Mouse (Mus musculus) forebrain, embryonic 14.5 days (tissue): ENCODE measurements around the gene Me3. TPM values are rescaled to one million over a fixed set of nuclear protein-coding genes. Genes with fewer than 3 reads are reported as not detected.

Source experiments
- ATAC-seq: fragments of 200-750 bp; cut with Nextera tagmentation; 2 replicates; pipeline ENCODE4 v1.8.0; 2017; ENCODE audit warnings: mild to moderate bottlenecking, moderate library complexity
- DNase-seq: peaks from one replicate; pipeline ENCODE4 v3.0.0-alpha.2; 2015; ENCODE audit warnings: low spot score
- H3K27ac ChIP-seq: fragments of 300-500 bp; sonication (generic); 2 replicates; pipeline ENCODE4 v1.5.1; 2014; ENCODE audit warnings: low read depth, mild to moderate bottlenecking, control low read depth, low read length, moderate library complexity
- H3K27me3 ChIP-seq: fragments of 300-500 bp; sonication (generic); replicated peaks from 2 replicates; pipeline ENCODE4 v1.6.1; 2014; ENCODE audit warnings: low read length, control low read depth, mixed read lengths; ENCODE audit not compliant: control insufficient read depth, insufficient read depth
- H3K36me3 ChIP-seq: fragments of 300-500 bp; sonication (generic); 2 replicates; pipeline ENCODE4 v1.6.1; 2014; ENCODE audit warnings: low read length, control low read depth; ENCODE audit not compliant: control insufficient read depth, insufficient read depth
- H3K4me1 ChIP-seq: fragments of 300-500 bp; sonication (generic); 2 replicates; pipeline ENCODE4 v1.6.1; 2014; ENCODE audit warnings: antibody characterized with exemption, low read length, control low read depth; ENCODE audit not compliant: control insufficient read depth, insufficient read depth
- H3K4me2 ChIP-seq: fragments of 300-500 bp; sonication (generic); 2 replicates; pipeline ENCODE4 v1.6.1; 2014; ENCODE audit warnings: mild to moderate bottlenecking, control low read depth, low read length
- H3K4me3 ChIP-seq: fragments of 300-500 bp; sonication (generic); 2 replicates; pipeline ENCODE4 v1.5.1; 2014; ENCODE audit warnings: low read depth, low read length, control low read depth
- H3K9ac ChIP-seq: fragments of 300-500 bp; sonication (generic); 2 replicates; pipeline ENCODE4 v1.6.1; 2014; ENCODE audit warnings: mild to moderate bottlenecking, low read length, control low read depth, moderate library complexity
- H3K9me3 ChIP-seq: fragments of 300-500 bp; sonication (generic); replicated peaks from 2 replicates; pipeline ENCODE4 v1.6.1; 2016; ENCODE audit warnings: low read length, control low read depth, mixed read lengths; ENCODE audit not compliant: control insufficient read depth
- WGBS: fragments of 180-500 bp; shearing (Covaris S2); extraction: QIAGEN DNeasy Blood & Tissue Kit; methylation state at CpG from one replicate; pipeline ENCODE4 v1.1.7; 2014; 5-methylcytosine and 5-hydroxymethylcytosine counted together
- polyA plus RNA-seq: library from polyadenylated mRNA; unstranded; fragments of >200 nt; fragmentation: Nextera tagmentation; extraction: Ambion mirVana; gene quantifications from 2 replicates; pipeline ENCODE4 v1.2.1, GENCODE M21; 2014

Gene Me3
- 3.2 and 5.0 TPM in 2 replicates for polyA plus RNA-seq

- Histone ChIP-seq H3K4me2 (peak within 1 kb of the TSS; percentile 99), H3K27me3 (no peaks in the 10 kb centered on the region), H3K36me3 (no peaks in the 10 kb centered on the region), H3K9ac (peak within 1 kb of the TSS; percentile 74), H3K9me3 (no peaks in the 10 kb centered on the region), H3K4me3 (peak within 1 kb of the TSS; percentile 60), H3K4me1 (0 out of 2 replicates have a peak, but pooled peaks cover 6% of the 10 kb centered on the region), H3K27ac (no peak within 1 kb of the TSS)
- WGBS, result 5% methylated on average over 48 of the region's 49 CpGs
- DNase-seq, result peak; percentile 62
- ATAC-seq, result peak; percentile 81
Measured at GRCm38 (mm10) chr7:89632342-89633251, at the start of gene Me3. Gene Me3, plus strand, starts transcription at chr7:89632392.

DNA sequence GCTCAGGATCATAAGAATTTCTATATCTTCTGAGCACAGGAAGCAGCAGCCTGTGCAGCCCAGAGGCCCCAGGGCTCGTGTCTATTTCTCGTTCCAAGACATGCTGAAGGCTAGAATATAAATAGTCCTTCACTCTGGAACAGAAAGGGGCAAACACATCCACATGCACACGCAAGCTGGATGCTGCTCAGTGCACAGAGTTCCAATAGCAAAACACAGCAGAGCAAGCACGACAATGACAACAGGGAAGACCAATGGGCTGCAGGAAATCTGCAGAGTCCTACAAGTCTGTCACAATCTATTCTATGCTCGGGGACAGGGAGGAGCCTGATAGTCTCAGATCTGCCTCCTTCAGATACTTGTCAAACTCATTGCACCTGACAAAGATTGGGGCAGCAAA is 42.2 kb upstream of the Me3 start:
- no peak overlapping the region for H3K4me2 ChIP-seq
- no peak for ATAC-seq
- no peak overlapping the region for H3K27ac ChIP-seq
- no peaks in the 10 kb centered on the region for H3K4me1 ChIP-seq
- H3K27me3 ChIP-seq, result no peaks in the 10 kb centered on the region
- no peak for DNase-seq
- H3K36me3 ChIP-seq, result no peaks in the 10 kb centered on the region
- 81% methylated on average over 5 of the region's 5 CpGs for WGBS
- H3K9me3 ChIP-seq, result no peaks in the 10 kb centered on the region
- no peak overlapping the region for H3K4me3 ChIP-seq
- H3K9ac ChIP-seq, result no peak overlapping the region

DNA sequence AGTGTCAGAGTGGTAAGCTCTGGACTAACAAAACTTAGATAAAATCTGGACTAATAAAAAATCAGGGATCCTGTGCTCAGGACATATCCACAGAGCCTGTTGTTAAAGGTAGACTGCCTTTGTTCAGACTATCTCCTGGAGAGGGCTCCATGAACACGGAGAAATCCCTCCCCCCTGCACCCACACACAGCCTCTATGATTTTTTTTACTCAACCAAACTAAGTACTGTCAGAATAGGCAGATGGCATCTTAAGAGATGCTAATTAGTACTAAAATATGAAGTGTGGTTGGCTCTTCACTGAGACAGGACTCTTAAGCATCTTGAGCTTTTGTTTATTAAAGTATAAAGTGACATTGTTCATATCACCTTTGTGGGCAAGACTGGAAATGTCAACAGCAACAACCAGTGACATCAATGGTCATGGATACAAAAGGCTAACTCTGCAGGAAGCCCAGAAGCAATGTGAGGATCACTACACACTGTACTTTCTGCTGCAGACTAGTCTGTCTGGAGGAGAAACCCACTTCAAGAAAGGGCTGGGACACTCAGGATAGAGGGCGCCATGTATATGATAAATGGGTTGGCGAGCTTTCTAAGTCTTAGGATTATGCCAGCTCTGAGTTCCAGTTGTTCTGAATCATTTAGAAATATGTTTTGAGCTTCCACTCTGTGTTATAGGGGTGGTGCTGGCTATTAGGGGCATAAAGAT is 41.5 kb upstream of the Me3 start:
- H3K27ac ChIP-seq, result no peak overlapping the region
- 73% methylated on average over 3 of the region's 3 CpGs for WGBS
- DNase-seq, result peak; percentile 27

DNA sequence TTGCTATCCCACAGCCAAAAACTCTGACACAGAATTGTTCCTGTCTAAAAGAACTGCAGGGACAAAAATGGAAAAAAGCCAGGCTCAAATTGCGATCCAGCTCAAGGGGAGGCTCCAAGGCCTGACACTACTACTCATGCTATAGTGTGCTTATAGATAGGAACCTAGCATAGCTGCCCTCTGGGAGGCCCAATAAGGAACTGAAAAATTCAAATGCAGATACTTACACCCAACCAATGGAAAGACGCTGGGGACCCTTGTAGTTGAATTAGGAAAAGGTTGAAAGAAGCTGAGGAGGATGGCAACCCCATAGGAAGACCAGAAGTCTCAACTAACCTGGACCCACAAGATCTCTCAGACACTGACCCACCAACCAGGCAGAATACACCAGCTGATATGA is 36.4 kb upstream of the Me3 start:
- Histone ChIP-seq H3K9me3 (no peaks in the 10 kb centered on the region), H3K4me1 (no peaks in the 10 kb centered on the region), H3K27ac (no peak overlapping the region), H3K27me3 (no peaks in the 10 kb centered on the region), H3K9ac (no peak overlapping the region), H3K4me2 (no peak overlapping the region), H3K4me3 (no peak overlapping the region), H3K36me3 (no peaks in the 10 kb centered on the region)
- DNase-seq (no peak), ATAC-seq (no peak)
- WGBS, result 96% methylated on average over 2 of the region's 2 CpGs

More for the DNA sequence above, 41.5 kb upstream of the Me3 start:
- no peak overlapping the region for H3K4me3 ChIP-seq
- H3K9ac ChIP-seq, result no peak overlapping the region
- no peaks in the 10 kb centered on the region for H3K27me3 ChIP-seq
- H3K4me2 ChIP-seq, result no peak overlapping the region
- peak; percentile 72; the same call in 1 of the 2 replicates for ATAC-seq
- no peaks in the 10 kb centered on the region for H3K4me1 ChIP-seq
- H3K36me3 ChIP-seq, result no peaks in the 10 kb centered on the region
- no peaks in the 10 kb centered on the region for H3K9me3 ChIP-seq

GRCm38 (mm10) chr7:89605589-89606536 is 26.3 kb upstream of the Me3 start:
- DNase-seq, result no peak
- Histone ChIP-seq H3K4me1 (no peaks in the 10 kb centered on the region), H3K27me3 (no peaks in the 10 kb centered on the region), H3K4me3 (no peak overlapping the region), H3K9me3 (no peaks in the 10 kb centered on the region), H3K27ac (no peak overlapping the region), H3K36me3 (no peaks in the 10 kb centered on the region), H3K4me2 (no peak overlapping the region), H3K9ac (no peak overlapping the region)
- 65% methylated on average over 8 of the region's 8 CpGs for WGBS
- no peak for ATAC-seq

DNA sequence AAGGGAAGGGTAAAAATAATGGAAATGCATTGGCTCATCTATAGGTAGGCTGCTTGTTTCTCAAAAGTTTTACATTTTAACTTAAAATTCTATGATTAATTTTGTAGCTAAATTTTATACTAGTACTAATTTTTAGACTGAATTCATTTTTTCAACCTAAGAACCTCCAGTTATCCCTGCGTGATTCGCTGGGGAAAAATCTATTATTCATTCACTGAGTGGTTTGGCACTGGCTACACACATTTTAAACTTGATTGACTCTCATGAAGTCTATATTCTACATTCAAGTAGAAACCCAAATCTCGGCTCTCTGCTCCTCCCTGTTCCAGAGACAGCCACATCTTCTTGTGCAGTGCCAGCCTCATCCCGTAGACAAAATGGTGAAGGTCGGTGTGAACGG is 24.9 kb upstream of the Me3 start:
- no peak for ATAC-seq
- WGBS, result 92% methylated on average over 5 of the region's 6 CpGs
- Histone ChIP-seq H3K4me1 (no peaks in the 10 kb centered on the region), H3K4me3 (no peak overlapping the region), H3K27ac (no peak overlapping the region), H3K4me2 (no peak overlapping the region), H3K9me3 (no peaks in the 10 kb centered on the region), H3K9ac (no peak overlapping the region), H3K36me3 (no peaks in the 10 kb centered on the region), H3K27me3 (no peaks in the 10 kb centered on the region)
- DNase-seq, result no peak

- H3K9me3 ChIP-seq, result no peaks in the 10 kb centered on the region
- no peaks in the 10 kb centered on the region for H3K4me1 ChIP-seq
- DNase-seq, result peak; percentile 43
- WGBS, result 71% methylated on average over 7 of the region's 7 CpGs
- H3K9ac ChIP-seq, result no peak overlapping the region
- H3K4me3 ChIP-seq, result no peak overlapping the region
- no peak overlapping the region for H3K4me2 ChIP-seq
- H3K36me3 ChIP-seq, result no peaks in the 10 kb centered on the region
- H3K27ac ChIP-seq, result no peak overlapping the region
- peak; percentile 18; the same call in 1 of the 2 replicates for ATAC-seq
- H3K27me3 ChIP-seq, result no peaks in the 10 kb centered on the region
Measured at GRCm38 (mm10) chr7:89611236-89611635, 21.0 kb upstream of the Me3 start.

GRCm38 (mm10) chr7:89616235-89616634 is 16.0 kb upstream of the Me3 start:
- Histone ChIP-seq H3K4me1 (no peaks in the 10 kb centered on the region), H3K36me3 (no peaks in the 10 kb centered on the region), H3K27ac (no peak overlapping the region), H3K4me2 (no peak overlapping the region), H3K27me3 (no peaks in the 10 kb centered on the region), H3K4me3 (no peak overlapping the region), H3K9me3 (no peaks in the 10 kb centered on the region), H3K9ac (no peak overlapping the region)
- WGBS, result 92% methylated on average over 6 of the region's 6 CpGs
- ATAC-seq, result no peak
- DNase-seq, result no peak
